Mouse (Mus musculus) cortical plate, adult 2 months (tissue): ENCODE results near the gene Higd1a. TPM values are rescaled to one million over a fixed set of nuclear protein-coding genes. Genes with fewer than 3 reads are reported as not detected.

Experiments used
- H3K27ac ChIP-seq: fragments of 200-500 bp; 2 replicates; pipeline ENCODE4 v1.5.1; 2012; ENCODE audit warnings: low read length, control low read depth, inconsistent platforms; ENCODE audit not compliant: insufficient read depth
- H3K4me1 ChIP-seq: fragments of 200-500 bp; 2 replicates; pipeline ENCODE4 v1.6.1; 2011; ENCODE audit warnings: low read length; ENCODE audit not compliant: control insufficient read depth, insufficient read depth
- H3K4me3 ChIP-seq: fragments of 200-500 bp; 2 replicates; pipeline ENCODE4 v1.5.1; 2011; ENCODE audit warnings: mild to moderate bottlenecking, low read length, control low read depth; ENCODE audit not compliant: insufficient read depth
- CTCF ChIP-seq: fragments of 200-500 bp; IDR thresholded peaks from 2 replicates; pipeline ENCODE4 v1.5.1; 2011; ENCODE audit warnings: mild to moderate bottlenecking, control low read depth, low read length; ENCODE audit not compliant: insufficient read depth; ENCODE audit errors: extremely low read depth
- POLR2A ChIP-seq: fragments of 200-500 bp; IDR thresholded peaks from 2 replicates; pipeline ENCODE4 v1.6.1; 2011; ENCODE audit warnings: mild to moderate bottlenecking, low read length, control low read depth; ENCODE audit not compliant: insufficient read depth; ENCODE audit errors: extremely low read depth
- polyA plus RNA-seq: library from polyadenylated mRNA; depleted of rRNA; stranded (reverse); fragments of >200 nt; gene quantifications from 2 replicates; pipeline ENCODE4 v1.2.3, GENCODE M21; 2012

Higd1a gene
- polyA plus RNA-seq, 1 experiment = 97.6 TPM

DNA sequence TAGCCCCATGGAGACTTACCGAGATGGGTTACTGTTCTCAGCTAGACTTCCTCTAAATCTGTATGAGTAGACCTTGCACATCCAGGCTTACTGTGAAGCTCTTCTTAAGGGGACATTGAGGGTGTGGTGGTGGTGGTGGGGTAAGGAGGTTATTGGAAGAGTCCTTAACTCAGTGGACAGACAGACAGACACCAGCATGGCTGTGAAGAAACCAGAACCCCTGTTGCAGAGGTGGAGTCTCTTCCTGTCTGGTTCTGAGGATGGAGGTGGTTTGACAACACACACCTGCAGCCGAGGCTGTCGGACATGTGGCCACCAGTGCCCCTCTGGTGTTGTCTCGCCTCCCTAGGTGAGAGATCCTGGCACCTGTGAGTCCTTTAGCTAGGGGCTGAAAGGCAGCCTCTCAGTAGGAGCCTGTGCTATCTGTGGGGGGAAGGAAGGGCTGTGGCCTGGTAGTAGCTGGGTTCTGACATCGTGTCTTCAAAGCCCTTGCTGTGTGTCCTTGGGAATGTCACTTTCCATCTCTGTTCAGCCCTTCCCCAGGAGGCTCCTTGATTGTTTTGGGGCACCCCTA lies 42.2 kb upstream of the Higd1a start:
- TF ChIP-seq CTCF (no peak), POLR2A (no peak)
- no peak overlapping the region for H3K4me3 ChIP-seq

DNA sequence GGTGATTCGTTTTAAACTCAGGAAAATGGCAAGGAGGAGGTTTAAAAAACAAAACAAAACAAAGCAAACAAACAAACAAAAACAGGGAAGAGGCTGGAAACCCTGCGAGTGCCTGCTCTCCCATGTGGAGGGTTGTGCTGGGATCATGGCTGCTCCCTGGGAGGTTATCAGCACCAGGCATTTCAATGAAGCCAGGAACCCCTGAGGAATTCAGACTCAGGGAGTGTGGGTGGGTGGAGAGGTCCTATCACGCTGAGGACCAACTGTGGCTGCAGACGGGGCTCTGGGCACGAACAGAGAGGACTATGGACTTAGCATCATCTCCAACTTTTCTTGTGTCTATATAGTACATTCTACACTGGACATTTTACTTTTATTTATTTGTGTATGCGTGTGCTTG lies 41.1 kb upstream of the Higd1a start:
- H3K27ac ChIP-seq = no peak overlapping the region
- no peak overlapping the region for H3K4me3 ChIP-seq
- no peaks in the 10 kb centered on the region for H3K4me1 ChIP-seq
- TF ChIP-seq CTCF (no peak), POLR2A (no peak)

More for the DNA sequence above, 42.2 kb upstream of the Higd1a start:
- Histone ChIP-seq H3K27ac (no peak overlapping the region), H3K4me1 (no peaks in the 10 kb centered on the region)

DNA sequence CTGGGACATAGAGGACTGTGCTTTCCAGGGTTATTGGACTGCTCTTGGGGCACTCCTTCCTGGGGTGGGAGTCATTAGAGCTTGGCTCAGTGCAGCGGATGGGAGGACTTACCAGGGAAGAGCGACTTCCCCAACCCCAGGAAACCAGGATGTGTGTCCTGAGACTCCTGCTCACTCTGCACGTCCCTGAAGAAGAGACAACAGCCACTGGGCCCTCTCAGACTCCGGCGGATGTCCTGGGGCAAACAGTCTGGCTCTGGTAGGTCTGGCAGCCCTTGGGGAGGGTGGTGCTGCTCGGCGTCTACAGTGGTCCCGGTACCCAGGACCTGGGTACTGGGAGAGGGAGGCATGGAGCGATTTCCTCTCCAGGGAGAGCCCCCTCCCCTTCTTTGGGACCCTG lies 40.1 kb upstream of the Higd1a start, which contains the start of gene Ackr2:
Ackr2 (plus strand) TSS at position 111 of the 400 bp plus-strand sequence.
- Histone ChIP-seq H3K27ac (no peak within 1 kb of the TSS), H3K4me3 (no peak within 1 kb of the TSS), H3K4me1 (no peaks in the 10 kb centered on the region)
- TF ChIP-seq CTCF (no peak), POLR2A (no peak)

DNA sequence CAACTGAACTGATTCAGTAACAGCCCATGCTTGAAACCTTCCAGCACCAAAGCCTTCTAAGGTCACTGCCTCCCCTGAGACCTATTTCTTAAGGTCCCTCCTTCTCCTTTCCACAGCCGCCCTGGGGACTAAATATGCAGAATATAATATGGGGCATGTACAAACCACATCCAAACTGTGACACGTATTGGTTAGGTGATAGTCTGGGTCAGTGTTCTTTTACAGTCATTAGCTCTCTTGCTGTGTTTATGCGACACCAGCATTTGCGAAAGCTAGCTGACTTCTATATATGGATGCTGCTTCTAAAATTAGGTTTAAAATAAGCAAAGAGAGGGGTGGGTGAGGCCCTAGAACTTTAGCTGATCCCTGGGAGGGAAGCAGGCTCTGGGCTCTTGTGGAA lies 38.7 kb upstream of the Higd1a start:
- H3K27ac ChIP-seq = no peak overlapping the region
- no peak for TF ChIP-seq CTCF
- TF ChIP-seq POLR2A = no peak
- no peaks in the 10 kb centered on the region for H3K4me1 ChIP-seq
- H3K4me3 ChIP-seq = no peak overlapping the region

DNA sequence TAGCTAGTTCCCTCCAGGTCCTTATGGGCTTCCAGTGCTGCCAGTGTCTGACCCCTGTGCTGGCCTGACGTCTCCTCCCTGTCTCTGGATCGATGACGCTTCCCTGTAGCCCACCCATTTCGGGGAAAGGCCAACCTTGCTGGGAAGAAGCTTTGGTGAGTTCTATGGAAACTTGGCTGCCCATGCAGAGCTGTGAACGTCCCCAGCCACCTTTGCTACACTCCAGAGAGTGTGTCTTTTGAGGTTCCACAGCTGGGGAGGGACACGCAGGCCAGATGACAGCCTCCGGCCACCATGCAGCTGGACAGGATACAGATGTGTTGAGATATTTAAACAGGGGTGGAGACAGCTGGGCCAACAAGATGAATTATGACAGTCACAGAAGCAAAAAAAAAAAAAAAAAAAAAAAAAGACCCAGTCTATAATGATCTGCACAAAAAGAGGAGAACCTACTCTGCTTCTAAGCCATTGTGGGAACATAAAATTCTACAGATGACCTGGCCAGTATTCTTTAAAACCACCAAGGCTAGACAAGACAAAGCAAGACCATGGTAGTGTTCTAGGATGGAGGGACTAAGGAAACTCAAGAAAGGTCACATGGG lies 37.3 kb upstream of the Higd1a start:
- TF ChIP-seq CTCF (no peak), POLR2A (no peak)
- no peaks in the 10 kb centered on the region for H3K4me1 ChIP-seq
- H3K4me3 ChIP-seq = no peak overlapping the region
- H3K27ac ChIP-seq = no peak overlapping the region

DNA sequence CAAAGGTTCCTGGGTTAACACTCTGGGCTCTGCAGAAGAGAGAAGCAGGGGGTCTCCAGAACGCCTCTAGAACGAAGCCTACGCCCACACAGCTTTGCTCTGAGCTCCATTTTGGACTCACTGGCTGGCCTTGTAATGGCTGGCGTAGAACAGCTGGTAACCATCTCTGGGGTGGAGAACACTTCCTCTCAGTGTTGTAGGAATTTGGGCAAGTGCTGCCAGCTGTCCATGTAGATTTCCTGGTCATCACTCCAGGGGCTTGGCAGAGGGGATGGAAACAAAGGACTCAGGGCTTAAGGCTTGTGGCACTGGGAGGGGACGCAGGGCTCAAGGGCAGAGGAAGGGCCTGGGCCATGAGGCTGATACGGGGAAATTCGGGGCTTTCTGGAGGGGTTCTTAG lies 36.3 kb upstream of the Higd1a start:
- TF ChIP-seq CTCF = no peak
- no peak for TF ChIP-seq POLR2A
- H3K27ac ChIP-seq = no peak overlapping the region
- no peak overlapping the region for H3K4me3 ChIP-seq
- peaks cover 2% of the 10 kb centered on the region; the same call in 1 of the 2 replicates for H3K4me1 ChIP-seq

DNA sequence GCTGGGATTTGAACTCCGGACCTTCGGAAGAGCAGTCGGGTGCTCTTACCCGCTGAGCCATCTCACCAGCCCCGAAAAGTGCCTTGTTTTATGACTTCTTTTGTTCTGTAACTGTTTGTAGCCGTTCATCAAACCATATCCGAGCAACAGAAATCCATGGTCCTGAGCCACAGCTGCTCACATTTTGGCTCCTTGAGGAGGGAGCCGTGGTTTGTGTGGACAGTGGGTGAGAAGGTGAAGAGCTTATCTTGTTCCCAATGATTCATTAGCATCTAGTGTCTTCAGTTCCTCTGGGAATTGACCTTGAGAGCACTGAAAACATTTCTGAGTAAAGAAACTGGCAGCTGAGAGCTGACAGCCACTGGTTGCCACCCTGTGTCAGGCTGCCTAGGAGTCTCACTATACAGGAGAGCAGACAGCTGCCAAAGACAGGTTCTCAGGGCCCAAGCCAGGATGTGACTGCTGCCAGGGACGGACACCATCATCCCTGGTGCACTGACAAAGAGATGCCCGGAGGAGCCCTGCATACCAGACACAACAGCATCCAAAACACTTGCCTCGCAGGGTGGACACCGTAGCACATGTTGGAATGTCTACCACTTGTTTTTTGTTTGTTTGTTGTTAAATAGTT lies 34.0 kb upstream of the Higd1a start:
- Histone ChIP-seq H3K4me1 (peaks cover 2% of the 10 kb centered on the region; the same call in 1 of the 2 replicates), H3K27ac (no peak overlapping the region), H3K4me3 (no peak overlapping the region)
- TF ChIP-seq CTCF = no peak

DNA sequence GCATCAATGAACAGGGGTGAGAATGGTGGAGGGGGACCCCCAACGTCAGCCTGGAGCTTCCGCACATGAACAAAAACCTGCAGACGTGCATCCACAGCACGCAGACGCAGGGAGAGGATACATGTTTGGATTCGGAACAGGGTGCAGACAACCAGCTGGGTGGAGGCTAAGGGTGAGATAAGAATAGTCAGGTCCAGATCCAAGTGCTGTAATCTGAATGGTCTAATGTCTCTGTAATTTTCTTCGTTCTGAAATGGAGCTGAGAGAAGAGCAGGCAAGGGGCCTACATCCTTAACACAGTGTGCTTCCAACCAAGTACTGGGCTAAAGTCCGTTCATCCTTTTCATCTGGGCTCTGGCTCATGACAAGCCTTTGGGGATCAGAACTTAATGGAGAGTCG lies 33.1 kb upstream of the Higd1a start:
- peaks cover 2% of the 10 kb centered on the region; the same call in 1 of the 2 replicates for H3K4me1 ChIP-seq
- no peak overlapping the region for H3K27ac ChIP-seq
- no peak overlapping the region for H3K4me3 ChIP-seq
- TF ChIP-seq POLR2A (no peak), CTCF (no peak)

DNA sequence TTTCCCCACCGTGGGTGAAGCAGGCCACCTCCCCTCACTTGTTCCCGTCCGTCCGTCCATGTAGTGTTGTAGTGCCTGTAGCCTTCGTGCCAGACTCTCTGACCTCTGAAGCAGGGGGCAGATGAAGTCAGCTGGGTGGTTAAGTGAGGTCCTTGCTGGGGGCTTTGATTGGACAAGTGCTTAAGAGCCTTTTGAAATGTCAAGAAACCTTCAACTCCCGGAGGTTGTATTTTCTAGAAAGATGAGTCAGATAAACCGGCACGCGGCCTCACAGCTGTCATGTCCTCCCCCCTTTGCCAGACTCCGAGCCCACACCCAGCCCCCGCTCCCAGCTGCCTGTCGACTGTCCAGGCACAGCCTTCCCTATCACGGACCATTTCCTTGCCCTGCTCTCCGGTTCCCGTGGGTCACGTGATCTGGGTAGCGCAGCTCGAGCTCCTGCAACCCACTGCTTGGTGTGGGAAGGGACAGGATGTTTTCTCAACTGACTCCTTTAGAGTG lies 32.3 kb upstream of the Higd1a start:
- no peak overlapping the region for H3K4me3 ChIP-seq
- H3K27ac ChIP-seq = no peak overlapping the region
- TF ChIP-seq CTCF (no peak), POLR2A (no peak)
- H3K4me1 ChIP-seq = peaks cover 2% of the 10 kb centered on the region; the same call in 1 of the 2 replicates

DNA sequence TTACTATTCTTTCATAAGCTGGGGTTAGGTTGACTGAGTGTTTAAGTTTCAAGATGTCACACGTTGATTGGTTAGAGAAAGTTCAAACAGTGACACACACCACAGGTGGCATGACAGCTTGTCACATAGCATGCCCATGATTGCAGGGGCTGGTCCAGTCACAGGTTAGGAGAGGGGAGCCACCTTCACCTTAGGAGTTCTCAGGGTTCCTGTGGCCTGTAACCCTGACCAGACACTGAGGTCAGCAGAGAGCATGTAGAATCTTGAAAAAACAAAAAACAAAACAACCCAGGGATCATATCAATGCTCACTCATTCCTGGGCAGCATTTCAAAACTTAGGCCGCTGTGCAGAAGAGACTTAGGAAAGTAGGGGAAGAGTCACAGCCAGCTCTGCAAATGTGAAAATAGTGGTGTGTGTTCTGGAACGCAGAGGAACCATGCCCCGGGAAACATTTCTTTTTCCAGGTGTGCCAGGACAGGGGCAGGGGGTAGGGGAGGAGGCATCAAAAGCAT lies 31.8 kb upstream of the Higd1a start:
- Histone ChIP-seq H3K27ac (no peak overlapping the region), H3K4me1 (peaks cover 2% of the 10 kb centered on the region; the same call in 1 of the 2 replicates), H3K4me3 (no peak overlapping the region)
- TF ChIP-seq POLR2A = no peak
- no peak for TF ChIP-seq CTCF
